Mouse (Mus musculus) hindbrain, embryonic 10.5 days (tissue): ENCODE data around the gene Kctd17. TPM values are rescaled to one million over a fixed set of nuclear protein-coding genes. Genes with fewer than 3 reads are reported as not detected.
A peak's percentile ranks its signal among the peaks of the same experiment; 100 is the strongest.

ENCODE experiments used
- DNase-seq: peaks from one replicate; pipeline ENCODE4 v3.0.0-alpha.2; 2017; ENCODE audit warnings: low spot score
- H3K27ac ChIP-seq: fragments of 300-500 bp; sonication (generic); 2 replicates; pipeline ENCODE4 v1.5.1; 2016; ENCODE audit warnings: mild to moderate bottlenecking, moderate library complexity
- H3K27me3 ChIP-seq: fragments of 300-500 bp; sonication (generic); 2 replicates; pipeline ENCODE4 v1.6.1; 2016; ENCODE audit warnings: mild to moderate bottlenecking; ENCODE audit not compliant: poor library complexity, insufficient read depth, severe bottlenecking
- H3K36me3 ChIP-seq: fragments of 300-500 bp; sonication (generic); 2 replicates; pipeline ENCODE4 v1.6.1; 2016; ENCODE audit warnings: mild to moderate bottlenecking, moderate library complexity
- H3K4me1 ChIP-seq: fragments of 300-500 bp; sonication (generic); replicated peaks from 2 replicates; pipeline ENCODE4 v1.6.1; 2016; ENCODE audit warnings: mild to moderate bottlenecking
- H3K4me3 ChIP-seq: fragments of 300-500 bp; sonication (generic); 2 replicates; pipeline ENCODE4 v1.5.1; 2016; ENCODE audit warnings: mild to moderate bottlenecking, moderate library complexity
- H3K9me3 ChIP-seq: fragments of 300-500 bp; sonication (generic); 2 replicates; pipeline ENCODE4 v1.6.1; 2016; ENCODE audit warnings: mild to moderate bottlenecking, moderate library complexity
- WGBS: fragments of 180-500 bp; shearing (Covaris S2); methylation state at CpG from one replicate; pipeline ENCODE4 v1.1.7; 2016; 5-methylcytosine and 5-hydroxymethylcytosine counted together
- polyA plus RNA-seq: library from polyadenylated mRNA; unstranded; fragments of >200 nt; fragmentation: Nextera tagmentation; extraction: Ambion mirVana; gene quantifications from 2 replicates; pipeline ENCODE4 v1.2.1, GENCODE M21; 2016

The Kctd17 gene
- polyA plus RNA-seq, 1 experiment from 2014 or later = 73.5 TPM

DNA sequence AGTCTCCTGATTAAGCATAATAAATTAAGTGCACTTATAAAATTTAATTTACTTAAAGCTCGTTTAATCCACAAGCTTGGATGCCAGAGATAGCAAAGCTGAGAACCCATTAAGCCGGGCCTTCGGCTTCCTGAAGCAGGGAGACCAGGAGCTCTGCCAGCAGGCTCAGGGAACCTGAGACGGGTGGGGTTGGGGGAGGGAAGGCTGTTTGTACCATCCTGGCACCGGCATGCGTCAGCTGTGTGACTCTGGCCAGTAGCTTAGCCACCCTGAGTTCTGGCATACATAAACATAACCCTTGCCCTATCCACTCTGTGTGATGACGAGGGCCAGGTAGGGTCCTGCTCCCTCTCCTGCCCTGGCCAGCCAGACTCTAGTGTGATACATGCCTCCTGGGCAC lies 27.7 kb downstream of the Kctd17 start:
- DNase-seq = no peak

DNA sequence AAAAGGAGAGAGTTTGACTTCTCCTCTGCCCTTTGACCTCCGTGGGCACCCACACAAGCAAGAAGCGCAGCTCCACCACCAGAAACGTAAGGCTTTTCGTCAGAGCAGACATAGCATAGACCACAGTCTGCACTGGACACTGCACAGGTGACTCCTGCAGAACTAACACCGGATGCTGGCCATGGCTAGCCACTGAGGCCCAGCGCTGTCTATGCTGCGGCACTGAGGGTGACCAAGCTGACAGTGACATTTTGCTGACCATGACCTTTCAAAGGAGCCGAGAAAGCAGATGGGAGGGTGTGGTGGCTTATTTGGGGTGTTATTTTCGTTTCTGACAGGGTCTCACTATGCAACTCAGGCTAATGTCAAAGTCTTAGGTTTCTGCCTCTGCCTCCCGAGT lies 28.8 kb downstream of the Kctd17 start:
- no peak for DNase-seq
- Histone ChIP-seq H3K4me3 (no peak overlapping the region), H3K36me3 (no peaks in the 10 kb centered on the region), H3K27me3 (peaks cover 6% of the 10 kb centered on the region; the same call in 1 of the 2 replicates), H3K4me1 (peaks cover 4% of the 10 kb centered on the region), H3K27ac (no peak overlapping the region), H3K9me3 (no peaks in the 10 kb centered on the region)
- WGBS = 80% methylated on average over 10 of the region's 10 CpGs

More for the DNA sequence above, 27.7 kb downstream of the Kctd17 start:
- Histone ChIP-seq H3K27ac (no peak overlapping the region), H3K4me3 (no peak overlapping the region), H3K27me3 (no peaks in the 10 kb centered on the region), H3K36me3 (no peaks in the 10 kb centered on the region), H3K4me1 (peaks cover 10% of the 10 kb centered on the region), H3K9me3 (no peaks in the 10 kb centered on the region)
- 67% methylated on average over 7 of the region's 7 CpGs for WGBS

DNA sequence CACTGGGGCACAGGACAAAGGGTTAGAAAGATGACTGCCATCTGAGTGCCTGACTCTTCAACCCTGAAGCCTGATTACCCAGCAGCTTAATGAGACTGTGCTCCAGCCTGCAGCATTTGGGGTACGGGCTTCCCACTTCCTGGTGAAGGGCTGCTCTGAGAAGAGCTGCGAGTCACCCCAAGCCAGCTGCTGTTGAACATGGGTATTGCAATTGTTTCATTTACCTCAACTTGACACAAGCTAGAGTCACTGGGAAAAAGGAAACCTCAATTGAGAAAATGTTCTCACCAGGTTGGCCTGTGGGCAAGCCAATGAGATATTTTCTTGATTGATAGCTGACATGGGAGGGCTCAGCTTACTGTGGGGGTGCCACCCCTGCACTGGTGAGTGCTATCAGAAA lies 34.6 kb downstream of the Kctd17 start:
- no peak for DNase-seq
- WGBS = 77% methylated on average over 2 of the region's 2 CpGs
- Histone ChIP-seq H3K36me3 (no peaks in the 10 kb centered on the region), H3K27ac (no peak overlapping the region), H3K9me3 (no peaks in the 10 kb centered on the region), H3K4me1 (no peaks in the 10 kb centered on the region), H3K27me3 (peaks cover 10% of the 10 kb centered on the region; the same call in 1 of the 2 replicates), H3K4me3 (no peak overlapping the region)

DNA sequence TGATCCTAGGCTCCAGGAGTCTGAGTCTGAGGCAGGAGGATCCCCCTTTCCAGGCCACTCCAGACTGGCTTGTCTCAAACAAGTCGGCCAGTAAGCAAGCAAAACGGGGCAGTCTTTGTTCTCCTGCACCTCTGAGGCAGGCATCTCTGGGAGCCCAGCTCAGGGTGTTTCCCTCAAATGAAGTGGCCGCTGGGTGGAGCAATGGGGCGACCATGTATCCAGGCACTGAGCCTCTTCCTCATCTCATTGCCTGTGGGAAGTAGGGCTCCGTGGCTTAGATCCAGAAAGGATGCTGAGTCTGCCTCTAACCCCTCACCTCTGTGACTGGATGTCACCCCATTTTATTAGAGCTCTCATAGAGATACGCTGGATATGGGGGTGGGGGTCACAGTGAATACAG lies 38.4 kb downstream of the Kctd17 start:
- peaks cover 7% of the 10 kb centered on the region for H3K27me3 ChIP-seq
- 36% methylated on average over 6 of the region's 6 CpGs for WGBS
- no peak overlapping the region for H3K4me3 ChIP-seq
- H3K9me3 ChIP-seq = no peaks in the 10 kb centered on the region
- no peaks in the 10 kb centered on the region for H3K36me3 ChIP-seq
- no peak for DNase-seq
- H3K27ac ChIP-seq = peak overlapping the region; percentile 45
- peaks cover 11% of the 10 kb centered on the region; the same call in 1 of the 2 replicates for H3K4me1 ChIP-seq

DNA sequence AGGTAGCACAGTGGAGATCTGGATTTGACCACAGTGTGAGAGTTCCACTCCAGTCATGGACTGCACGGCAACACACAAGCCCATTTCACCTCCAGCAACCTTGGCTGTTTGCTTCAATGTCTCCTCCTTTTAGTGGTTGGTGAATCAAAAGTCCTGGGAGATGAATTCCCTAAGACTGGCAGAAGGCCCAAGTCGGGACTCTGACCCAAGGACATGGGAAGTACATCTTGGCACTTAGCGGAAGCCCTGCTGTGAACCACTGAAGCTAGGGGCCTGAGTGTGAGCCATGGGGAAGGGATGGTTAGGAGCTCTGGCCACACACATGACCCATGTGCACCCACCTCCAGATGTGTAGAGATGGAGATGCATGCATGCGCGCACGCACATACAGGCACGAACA lies 39.2 kb downstream of the Kctd17 start:
- WGBS = 94% methylated on average over 7 of the region's 7 CpGs

DNA sequence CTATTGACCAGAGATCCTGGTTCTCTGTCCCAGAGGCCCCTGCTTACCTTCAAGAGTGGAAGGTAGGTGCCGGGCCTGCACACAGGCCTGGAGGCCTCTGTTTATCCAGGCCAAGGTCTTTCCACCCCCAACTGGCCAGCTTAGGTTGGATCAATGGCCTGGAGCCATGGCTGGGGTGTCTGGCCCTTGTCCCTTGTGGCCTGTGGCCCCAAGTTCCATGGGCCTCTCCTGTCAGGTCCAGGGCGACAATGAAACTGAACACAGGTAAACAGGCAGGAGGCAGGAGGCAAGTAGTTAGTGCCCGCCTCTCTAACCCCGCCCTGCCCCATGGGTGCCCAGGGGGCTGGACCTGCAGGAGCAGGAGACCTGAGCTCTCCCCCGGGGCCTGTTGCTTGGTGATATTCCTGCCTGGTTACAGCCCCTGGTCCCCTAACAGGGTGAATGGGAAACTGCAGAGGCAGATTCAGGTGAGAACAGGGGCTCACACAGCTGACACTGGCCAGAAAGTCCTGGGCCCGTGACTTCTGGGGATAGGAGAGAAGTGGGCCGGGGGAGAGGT lies 40.1 kb downstream of the Kctd17 start, which contains the start of gene Tmprss6:
Gene Tmprss6 (minus strand): TSS at position 256 of the 559 bp plus-strand sequence.
- DNase-seq = no peak
- no peak within 1 kb of the TSS for H3K27ac ChIP-seq
- peaks cover 3% of the 10 kb centered on the region; the same call in 1 of the 2 replicates for H3K27me3 ChIP-seq
- no peaks in the 10 kb centered on the region for H3K9me3 ChIP-seq
- 81% methylated on average over 7 of the region's 7 CpGs for WGBS
- peaks cover 17% of the 10 kb centered on the region; the same call in 1 of the 2 replicates for H3K4me1 ChIP-seq
- H3K36me3 ChIP-seq = no peaks in the 10 kb centered on the region
- no peak within 1 kb of the TSS for H3K4me3 ChIP-seq

More for the DNA sequence above, 39.2 kb downstream of the Kctd17 start:
- Histone ChIP-seq H3K9me3 (no peaks in the 10 kb centered on the region), H3K27ac (no peak overlapping the region), H3K4me1 (peaks cover 17% of the 10 kb centered on the region; the same call in 1 of the 2 replicates), H3K36me3 (no peaks in the 10 kb centered on the region), H3K27me3 (peaks cover 3% of the 10 kb centered on the region; the same call in 1 of the 2 replicates), H3K4me3 (no peak overlapping the region)
- DNase-seq = no peak

DNA sequence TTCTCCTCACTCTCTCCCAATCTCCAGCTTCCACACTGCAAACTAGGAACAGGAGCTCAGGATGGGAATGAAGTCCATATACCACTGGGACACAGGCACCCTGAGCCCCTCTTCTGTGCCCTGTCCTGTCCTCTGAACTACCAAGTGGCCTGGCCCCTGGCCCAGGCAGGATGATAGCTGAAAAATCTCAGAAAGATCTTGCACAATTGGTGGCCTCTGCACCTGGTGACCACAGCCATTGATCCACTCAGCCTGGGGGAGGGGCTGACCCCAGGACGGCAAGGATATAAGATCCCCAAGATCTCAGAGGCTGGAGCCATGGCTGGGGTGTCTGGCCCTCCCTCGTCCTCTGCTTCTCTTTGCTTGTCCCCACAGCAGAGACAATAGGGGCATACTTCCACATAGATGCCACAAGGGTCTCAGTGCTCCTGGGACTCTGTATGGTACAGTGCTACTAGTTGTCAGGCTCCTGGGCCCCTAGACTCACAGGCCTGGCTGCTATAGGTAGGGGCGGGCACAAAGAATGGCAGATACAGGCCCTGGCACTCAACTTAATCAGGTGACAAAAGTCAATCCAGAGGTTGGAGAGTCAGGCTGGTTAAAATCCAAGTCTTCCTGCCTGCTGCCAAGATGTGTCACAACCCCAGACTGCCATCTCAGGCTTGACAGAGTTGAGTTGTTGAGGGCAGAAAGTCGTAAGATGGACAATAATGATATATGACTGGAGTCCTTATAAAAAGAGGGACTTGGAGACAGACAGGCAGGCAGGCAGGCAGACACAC lies 42.3 kb downstream of the Kctd17 start:
- no peak for DNase-seq
- no peak overlapping the region for H3K4me3 ChIP-seq
- H3K9me3 ChIP-seq = no peaks in the 10 kb centered on the region
- H3K4me1 ChIP-seq = peaks cover 17% of the 10 kb centered on the region; the same call in 1 of the 2 replicates
- peaks cover 9% of the 10 kb centered on the region; the same call in 1 of the 2 replicates for H3K27me3 ChIP-seq
- 67% methylated on average over 4 of the region's 4 CpGs for WGBS
- H3K27ac ChIP-seq = 0 out of 2 replicates have a peak overlapping the region, but pooled peaks have one; percentile 2
- no peaks in the 10 kb centered on the region for H3K36me3 ChIP-seq

DNA sequence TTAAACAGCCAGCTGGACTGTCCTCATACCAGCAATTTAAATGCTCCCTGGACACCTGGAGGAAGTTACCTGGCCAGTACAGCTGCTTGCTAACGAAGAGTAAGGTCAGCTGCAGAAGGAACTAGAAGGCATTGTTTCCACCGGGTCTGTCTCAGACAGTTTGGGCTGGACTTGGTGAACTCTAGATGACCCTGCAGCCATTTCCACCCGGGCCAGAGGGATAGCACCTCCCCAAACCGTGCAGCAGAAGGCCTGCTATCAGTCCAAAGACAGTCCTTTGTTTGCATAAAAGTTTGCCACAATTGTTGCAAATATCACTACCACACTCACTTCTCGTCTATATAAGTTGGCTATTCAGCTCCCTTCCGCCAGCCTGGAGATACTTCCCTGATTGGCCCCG lies 43.5 kb downstream of the Kctd17 start:
- peaks cover 17% of the 10 kb centered on the region; the same call in 1 of the 2 replicates for H3K4me1 ChIP-seq
- DNase-seq = no peak
- WGBS = 61% methylated on average over 7 of the region's 7 CpGs
- H3K9me3 ChIP-seq = no peaks in the 10 kb centered on the region
- no peak overlapping the region for H3K4me3 ChIP-seq
- H3K36me3 ChIP-seq = no peaks in the 10 kb centered on the region
- peaks cover 6% of the 10 kb centered on the region; the same call in 1 of the 2 replicates for H3K27me3 ChIP-seq
- no peak overlapping the region for H3K27ac ChIP-seq

DNA sequence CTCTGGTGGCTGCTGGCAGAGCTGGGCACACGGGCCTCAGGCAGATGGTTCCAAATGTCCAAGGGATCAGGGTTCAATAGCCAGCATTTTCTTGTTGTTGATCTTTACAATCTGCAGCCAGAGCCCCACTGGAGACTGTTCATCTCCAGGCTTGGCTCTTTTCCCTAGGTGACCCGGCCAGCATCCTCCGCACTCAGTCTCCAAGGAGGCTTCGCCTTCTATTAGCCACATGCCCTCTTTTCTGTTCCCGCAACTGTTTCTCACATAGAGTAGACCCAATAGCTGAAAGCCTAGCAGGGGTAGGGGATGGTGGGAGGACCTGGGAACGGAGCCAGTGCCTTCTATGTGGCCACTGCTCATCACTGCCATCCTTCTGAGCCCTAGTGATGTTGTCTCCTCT lies 45.1 kb downstream of the Kctd17 start:
- Histone ChIP-seq H3K9me3 (no peaks in the 10 kb centered on the region), H3K27me3 (peaks cover 6% of the 10 kb centered on the region; the same call in 1 of the 2 replicates), H3K4me3 (no peak overlapping the region), H3K4me1 (peaks cover 17% of the 10 kb centered on the region; the same call in 1 of the 2 replicates), H3K36me3 (no peaks in the 10 kb centered on the region), H3K27ac (no peak overlapping the region)
- no peak for DNase-seq
- WGBS = 88% methylated on average over 6 of the region's 6 CpGs

DNA sequence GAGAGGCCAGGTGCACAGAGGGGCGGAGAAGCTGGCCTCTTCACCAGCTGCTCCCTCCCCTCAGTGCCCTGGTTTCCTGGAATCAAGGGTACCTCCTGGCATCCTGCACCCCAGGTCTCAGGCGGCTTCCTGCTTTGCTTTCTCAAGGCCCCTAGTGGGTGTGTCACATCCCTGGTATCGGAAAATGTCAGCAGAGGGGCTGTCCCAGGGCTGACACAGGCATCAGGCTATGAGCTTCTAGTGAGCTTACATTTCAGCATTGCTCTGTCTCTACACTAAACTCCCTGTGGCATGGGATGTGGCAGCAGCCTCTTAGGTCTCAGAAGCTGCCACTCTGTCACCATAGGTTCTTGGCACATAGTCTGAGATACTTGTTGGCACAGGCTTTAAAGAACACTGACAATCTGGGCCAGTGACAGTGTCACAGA lies 47.3 kb downstream of the Kctd17 start:
- H3K36me3 ChIP-seq = no peaks in the 10 kb centered on the region
- H3K27ac ChIP-seq = no peak overlapping the region
- 0 out of 2 replicates have a peak, but pooled peaks cover 6% of the 10 kb centered on the region for H3K27me3 ChIP-seq
- 68% methylated on average over 3 of the region's 3 CpGs for WGBS
- H3K4me3 ChIP-seq = no peak overlapping the region
- DNase-seq = no peak
- no peaks in the 10 kb centered on the region for H3K9me3 ChIP-seq
- peaks cover 12% of the 10 kb centered on the region; the same call in 1 of the 2 replicates for H3K4me1 ChIP-seq

DNA sequence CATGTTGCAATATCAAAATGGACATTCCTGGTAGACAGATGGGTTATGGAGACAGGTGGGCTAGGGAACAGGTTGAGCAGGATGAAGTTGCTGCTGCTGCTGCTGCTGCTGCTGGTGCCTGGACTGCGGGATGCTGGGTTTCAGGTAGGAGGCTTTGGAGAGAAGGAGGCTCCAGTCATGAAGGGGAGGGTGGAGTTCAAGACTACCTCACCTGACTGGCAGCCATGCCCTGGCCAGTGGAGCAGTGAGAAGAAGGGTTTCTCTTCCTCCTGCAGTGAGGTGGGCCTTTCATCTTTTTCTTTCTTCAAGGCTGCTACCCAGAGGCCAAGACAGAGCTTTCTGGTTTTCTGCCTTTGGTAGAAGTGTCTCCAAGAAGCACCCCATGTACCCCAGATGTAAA lies 48.5 kb downstream of the Kctd17 start:
- Histone ChIP-seq H3K9me3 (no peaks in the 10 kb centered on the region), H3K27ac (no peak overlapping the region), H3K4me3 (no peak overlapping the region), H3K27me3 (0 out of 2 replicates have a peak, but pooled peaks cover 12% of the 10 kb centered on the region), H3K36me3 (no peaks in the 10 kb centered on the region), H3K4me1 (peaks cover 8% of the 10 kb centered on the region; the same call in 1 of the 2 replicates)
- no peak for DNase-seq
- 72% methylated on average over 1 of the region's 1 CpGs for WGBS

DNA sequence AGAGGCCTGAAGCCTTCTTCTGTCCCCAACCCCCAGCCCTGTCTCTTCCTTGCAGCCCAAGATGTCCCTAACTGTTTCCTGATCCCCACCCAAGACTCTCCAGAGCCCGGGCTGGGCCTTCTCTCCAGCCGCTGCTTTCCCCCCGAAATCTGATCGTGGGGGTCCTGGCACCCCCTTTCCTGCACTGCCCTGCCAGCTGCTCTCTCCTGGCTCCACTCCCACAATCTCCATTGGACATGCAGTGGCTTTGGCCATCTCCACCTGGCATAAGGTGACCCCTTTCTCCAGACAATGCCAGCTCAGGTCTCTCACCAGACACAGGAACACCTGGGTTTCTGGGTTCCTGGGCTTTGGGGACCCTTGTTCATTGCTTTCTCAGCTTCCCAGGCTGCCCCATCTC lies 49.7 kb downstream of the Kctd17 start:
- WGBS = 89% methylated on average over 4 of the region's 4 CpGs
- Histone ChIP-seq H3K4me3 (no peak overlapping the region), H3K9me3 (no peaks in the 10 kb centered on the region), H3K27me3 (0 out of 2 replicates have a peak, but pooled peaks cover 13% of the 10 kb centered on the region), H3K4me1 (peaks cover 3% of the 10 kb centered on the region; the same call in 1 of the 2 replicates), H3K27ac (no peak overlapping the region), H3K36me3 (no peaks in the 10 kb centered on the region)
- DNase-seq = no peak

DNA sequence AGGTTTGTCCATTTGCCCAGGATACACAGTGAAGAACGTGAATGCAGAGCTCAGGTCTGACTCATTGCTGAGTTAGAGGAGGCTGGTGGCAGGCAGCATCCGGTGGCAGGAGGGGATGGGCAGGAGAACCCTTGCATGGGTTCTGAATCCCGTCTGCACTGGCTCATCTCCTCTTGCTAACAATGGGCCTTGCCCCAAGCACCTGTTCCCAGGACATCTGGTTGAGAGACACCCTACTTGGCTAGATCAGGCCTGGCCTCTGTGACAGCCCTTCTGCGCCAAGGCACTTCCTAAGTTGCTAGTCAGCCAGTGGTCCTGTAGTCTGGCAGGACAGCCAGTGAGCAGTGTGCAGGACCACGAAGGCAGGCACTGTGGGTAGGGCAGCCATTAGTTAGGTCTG lies 51.1 kb downstream of the Kctd17 start:
- Histone ChIP-seq H3K27me3 (0 out of 2 replicates have a peak, but pooled peaks cover 19% of the 10 kb centered on the region), H3K4me1 (peaks cover 3% of the 10 kb centered on the region; the same call in 1 of the 2 replicates), H3K4me3 (no peak overlapping the region), H3K36me3 (no peaks in the 10 kb centered on the region), H3K27ac (no peak overlapping the region), H3K9me3 (no peaks in the 10 kb centered on the region)
- WGBS = 84% methylated on average over 5 of the region's 5 CpGs
- no peak for DNase-seq
